Mouse (Mus musculus) spleen, postnatal 4 days (tissue): ENCODE measurements around the gene Ercc6l2.

Experiments used
- DNase-seq, 2 experiments: peaks; one replicate each; pipeline ENCODE4 v3.0.0; 2022; ENCODE audit warnings: low spot score in 2 of 2

Ercc6l2 gene

GRCm38 (mm10) chr13:63814746-63815681 is at the start of gene Ercc6l2:
TSS of gene Ercc6l2 (plus strand) at chr13:63815240.
- DNase-seq = peak; percentile 98 to 99

GRCm38 (mm10) chr13:63766065-63766464 is 49.0 kb upstream of the Ercc6l2 start:
- DNase-seq = no peak

DNA sequence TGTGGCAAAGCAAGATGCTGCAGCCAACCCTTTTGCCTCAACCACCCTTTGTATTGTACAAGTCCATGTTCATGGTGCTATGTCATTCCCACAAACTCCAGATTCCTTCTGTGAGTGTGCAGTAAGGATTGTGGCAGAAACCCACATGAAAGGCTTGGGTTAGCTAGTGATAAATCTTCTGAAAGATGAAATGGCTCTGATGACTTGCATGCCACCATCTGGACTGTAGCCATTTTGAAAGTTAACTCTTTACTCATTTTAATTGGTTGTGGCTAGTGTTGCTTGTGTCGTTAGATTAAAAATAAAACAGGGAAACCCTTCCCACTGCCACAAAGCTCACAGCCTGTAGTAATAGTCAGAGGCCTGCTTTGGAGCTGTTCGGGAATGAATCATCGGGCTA is 44.0 kb upstream of the Ercc6l2 start:
- no peak for DNase-seq

GRCm38 (mm10) chr13:63778925-63779324 is 36.1 kb upstream of the Ercc6l2 start:
- no peak for DNase-seq

DNA sequence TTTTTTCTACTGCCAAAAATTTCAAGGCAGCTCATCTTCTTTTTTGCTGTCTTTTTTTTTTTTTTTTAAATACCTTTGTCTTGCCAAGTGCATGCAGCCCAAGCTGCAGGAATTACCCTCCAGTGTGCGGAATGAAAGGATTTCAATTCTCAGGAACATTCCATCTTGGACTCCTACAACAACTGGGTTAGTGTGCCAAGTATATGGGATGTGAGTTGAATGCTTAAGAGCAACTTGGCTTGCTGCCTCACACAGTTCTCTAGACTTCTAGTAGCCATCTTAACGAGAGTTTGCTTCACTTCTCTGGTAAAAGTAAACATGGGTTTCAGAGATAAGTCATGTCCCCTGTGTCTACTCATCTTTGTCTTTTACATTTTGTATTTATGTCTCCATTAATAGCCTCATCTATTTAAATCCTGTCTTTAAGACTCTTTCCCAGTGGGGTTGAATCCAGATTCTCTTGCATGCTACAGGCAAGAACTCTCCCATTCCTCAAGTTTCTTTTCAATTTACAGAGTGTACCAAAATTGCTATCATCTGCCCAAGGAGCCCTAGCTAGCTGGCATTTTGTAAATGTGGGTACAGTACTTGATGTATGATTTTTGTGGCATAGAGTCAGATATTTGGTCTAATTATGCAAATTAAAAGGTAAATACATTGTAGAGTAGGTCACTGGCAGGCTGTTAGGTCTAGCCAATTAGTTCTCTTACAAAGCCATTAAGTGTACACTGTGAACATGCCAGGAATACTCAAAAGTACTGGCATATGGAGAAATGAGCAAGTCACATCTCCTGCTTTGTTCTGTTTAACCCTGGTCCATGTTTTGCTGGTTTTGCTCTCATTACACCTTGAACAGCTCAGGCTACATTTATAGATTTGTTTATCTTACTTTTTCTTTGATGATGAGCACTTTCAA is 35.4 kb upstream of the Ercc6l2 start:
- no peak for DNase-seq

DNA sequence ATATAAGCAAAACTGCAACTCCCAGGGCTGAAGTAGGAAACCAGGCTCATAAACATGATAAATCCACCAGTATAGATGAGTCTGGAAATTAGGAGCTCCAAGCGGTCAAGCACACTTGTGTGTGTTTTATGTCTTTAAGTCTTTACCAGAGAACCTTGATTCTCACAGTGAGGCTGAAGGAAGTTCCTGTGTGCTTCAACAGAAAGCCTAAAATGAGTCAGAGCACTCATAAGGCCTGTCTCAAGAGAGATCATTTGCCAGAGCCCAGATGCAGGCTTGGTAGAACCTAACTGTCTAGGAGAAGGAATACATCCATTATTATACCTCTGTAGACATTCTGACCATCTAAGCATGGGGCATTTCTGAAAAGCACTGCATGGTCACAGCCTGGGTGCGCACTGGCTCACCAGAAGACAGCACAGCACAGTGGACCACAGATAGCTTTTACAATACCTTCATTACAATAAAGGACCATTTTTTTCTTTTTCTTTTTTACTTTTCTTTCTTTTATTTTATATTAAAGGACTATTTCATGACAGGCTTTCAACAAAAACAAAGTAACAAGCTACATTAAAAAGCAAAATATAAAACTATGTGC is 22.7 kb upstream of the Ercc6l2 start:
- DNase-seq = no peak

- no peak for DNase-seq
These were observed 21.4 kb upstream of the Ercc6l2 start for GRCm38 (mm10) chr13:63793345-63794308.

GRCm38 (mm10) chr13:63798677-63799076 is 16.4 kb upstream of the Ercc6l2 start:
- no peak for DNase-seq

- no peak for DNase-seq
These were observed 15.1 kb upstream of the Ercc6l2 start for GRCm38 (mm10) chr13:63799940-63800339.

DNA sequence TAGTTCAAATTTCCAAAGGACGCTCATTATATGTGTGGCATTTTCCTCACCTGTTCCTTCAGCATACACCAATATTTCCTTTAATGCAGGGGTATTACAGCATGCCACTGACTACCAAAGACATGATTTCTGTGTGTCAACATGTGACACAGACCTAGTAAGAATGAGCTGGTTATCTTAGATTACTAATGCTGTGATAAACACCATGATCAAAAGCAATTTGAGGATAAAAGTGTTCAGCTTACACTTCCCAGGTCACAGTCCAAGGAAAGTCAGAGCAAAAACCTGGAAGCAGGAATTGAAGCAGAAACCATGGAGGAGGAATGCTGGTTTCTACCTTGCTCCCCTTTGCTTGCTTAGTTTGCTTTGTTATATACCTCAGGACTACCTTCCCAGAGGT is 13.8 kb upstream of the Ercc6l2 start:
- DNase-seq = no peak

GRCm38 (mm10) chr13:63807233-63807632 is 7.8 kb upstream of the Ercc6l2 start:
- no peak for DNase-seq

DNA sequence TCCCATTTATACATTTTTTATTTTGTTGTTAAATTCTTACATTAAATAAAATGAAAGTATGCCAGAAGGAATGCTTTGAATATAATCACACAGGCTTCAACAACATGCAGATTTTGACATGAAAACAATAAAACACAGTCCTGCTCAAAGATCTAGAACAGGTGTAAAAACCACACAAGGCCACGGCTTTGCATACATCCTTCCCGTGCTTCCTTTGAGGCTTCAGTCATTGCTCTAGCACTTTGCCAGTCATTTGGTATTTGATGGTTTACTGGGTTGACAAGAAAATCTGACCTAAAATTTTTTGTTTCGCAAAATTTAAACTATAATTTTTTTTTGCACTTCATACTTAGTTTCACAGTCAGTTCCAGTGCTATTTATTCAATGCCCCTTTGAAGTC is 7.1 kb upstream of the Ercc6l2 start:
- DNase-seq = no peak

DNA sequence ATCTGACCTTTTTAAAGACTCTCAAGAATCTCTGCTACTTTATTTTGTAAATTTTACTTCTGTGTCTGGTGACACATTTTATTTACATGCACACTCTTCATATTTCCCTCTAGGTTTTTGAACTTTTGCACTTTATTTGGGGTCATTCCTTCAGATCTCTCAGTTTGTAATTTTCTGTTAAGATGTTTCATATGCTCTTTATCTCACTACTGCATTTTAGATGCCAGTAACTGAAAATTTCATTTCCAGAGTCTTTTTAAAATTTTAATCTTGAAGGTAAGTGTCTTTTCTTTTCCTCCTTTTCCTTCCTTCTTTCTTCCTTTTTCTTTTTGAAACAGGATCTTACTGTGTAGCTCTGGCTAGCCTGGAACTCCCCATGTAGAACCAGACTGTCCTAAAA is 3.6 kb upstream of the Ercc6l2 start:
- no peak for DNase-seq

- DNase-seq = no peak
These were observed 891 bp downstream of the Ercc6l2 start for GRCm38 (mm10) chr13:63815931-63816330.

- no peak for DNase-seq
These were observed 30.7 kb downstream of the Ercc6l2 start for GRCm38 (mm10) chr13:63845758-63846157.

DNA sequence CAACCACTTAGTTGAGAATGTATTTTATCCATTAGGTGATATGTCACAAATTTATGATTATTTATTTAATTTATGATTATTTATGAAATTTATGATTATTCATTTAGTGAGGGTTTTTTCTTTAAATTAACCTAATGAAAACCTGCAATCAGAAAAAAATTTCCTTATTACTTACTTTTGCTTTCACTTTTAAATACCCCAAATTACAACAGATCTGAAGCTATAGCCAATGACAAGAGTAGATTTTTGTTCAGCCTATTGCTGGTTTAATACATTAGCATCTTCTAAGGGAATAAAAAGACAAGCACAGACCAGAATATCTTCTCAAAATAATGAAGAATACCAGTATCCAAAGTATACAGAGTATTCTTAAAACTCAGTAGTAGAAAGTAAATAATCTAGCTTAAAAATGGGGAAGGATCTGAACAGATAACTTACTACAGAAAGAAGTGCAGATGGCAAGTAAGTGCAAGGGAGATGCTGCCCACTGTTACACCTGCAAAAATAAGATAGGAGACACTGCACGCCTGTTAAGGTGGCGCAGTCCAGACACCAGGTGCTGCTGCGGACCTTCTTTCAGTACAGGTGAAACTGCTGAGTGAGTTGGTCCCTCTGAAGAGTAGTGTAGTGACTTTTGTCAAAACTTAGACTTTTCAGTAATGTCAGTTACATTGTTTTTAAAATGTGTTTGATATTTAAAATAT is 35.4 kb downstream of the Ercc6l2 start:
- no peak for DNase-seq

GRCm38 (mm10) chr13:63872585-63873282 is 57.7 kb downstream of the Ercc6l2 start:
- DNase-seq = no peak

- no peak for DNase-seq
These were observed 62.1 kb downstream of the Ercc6l2 start for GRCm38 (mm10) chr13:63877138-63877537.

GRCm38 (mm10) chr13:63879105-63879863 is 64.2 kb downstream of the Ercc6l2 start:
- no peak for DNase-seq
